Mouse (Mus musculus): ENCODE data around the gene Lrmda. TPM values are rescaled to one million over a fixed set of nuclear protein-coding genes. Genes with fewer than 3 reads are reported as not detected.
"Not testable (repeated sequence)": the region's sequence is repeated elsewhere in the genome, so short reads cannot be mapped to it uniquely, and the experiment has no call there.

The Lrmda gene
- polyA plus RNA-seq, 1 experiment from 2014 or later, result 0.57 TPM

GRCm38 (mm10) chr14:22801714-22802113, 782.2 kb downstream of the Lrmda start:
- 83% methylated on average over 4 of the region's 4 CpGs for WGBS
- not testable (repeated sequence) for H3K27ac ChIP-seq

GRCm38 (mm10) chr14:22807324-22807723, 787.8 kb downstream of the Lrmda start:
- Histone ChIP-seq H3K27me3 (replicated peaks) (no peaks in the 10 kb centered on the region), H3K9me3 (no peaks in the 10 kb centered on the region), H3K36me3 (no peaks in the 10 kb centered on the region), H3K9ac (no peak overlapping the region), H3K4me1 (peaks cover 26% of the 10 kb centered on the region), H3K4me2 (peak overlapping the region; percentile 41; the same call in 1 of the 2 replicates), H3K4me3 (replicated peaks) (no peak overlapping the region), H3K27ac (peak overlapping the region; percentile 42; the same call in 1 of the 2 replicates)
- 11% methylated on average over 3 of the region's 3 CpGs for WGBS
- no peak for ATAC-seq (ENCODE audit: insufficient read depth, low FRiP score, low read depth)

More at GRCm38 (mm10) chr14:22801714-22802113, 782.2 kb downstream of the Lrmda start:
- ATAC-seq (ENCODE audit: insufficient read depth, low FRiP score, low read depth); H3K9ac ChIP-seq; H3K4me2 ChIP-seq; H3K4me3 ChIP-seq (replicated peaks); H3K36me3 ChIP-seq; H3K4me1 ChIP-seq; H3K27me3 ChIP-seq (replicated peaks); H3K9me3 ChIP-seq: not testable (repeated sequence)

- peak overlapping the region; percentile 41 for H3K4me2 ChIP-seq
- H3K4me3 ChIP-seq (replicated peaks), result no peak overlapping the region; the same call in 1 of the 2 replicates
- H3K9ac ChIP-seq, result no peak overlapping the region
- peak overlapping the region; percentile 42 for H3K27ac ChIP-seq
- 5% methylated on average over 20 of the region's 20 CpGs for WGBS
- H3K4me1 ChIP-seq, result peaks cover 29% of the 10 kb centered on the region
- H3K36me3 ChIP-seq, result no peaks in the 10 kb centered on the region
- no peaks in the 10 kb centered on the region for H3K27me3 ChIP-seq (replicated peaks)
- no peaks in the 10 kb centered on the region for H3K9me3 ChIP-seq
- peak; percentile 71; the same call in 1 of the 2 replicates for ATAC-seq (ENCODE audit: insufficient read depth, low FRiP score, low read depth)
Measured at GRCm38 (mm10) chr14:22807726-22808594, 788.4 kb downstream of the Lrmda start.

GRCm38 (mm10) chr14:22808595-22809166, 789.2 kb downstream of the Lrmda start:
- Histone ChIP-seq H3K4me1 (peaks cover 35% of the 10 kb centered on the region), H3K4me3 (replicated peaks) (no peak overlapping the region), H3K4me2 (no peak overlapping the region), H3K9me3 (no peaks in the 10 kb centered on the region), H3K27me3 (replicated peaks) (no peaks in the 10 kb centered on the region), H3K27ac (peak overlapping the region; percentile 42; the same call in 1 of the 2 replicates), H3K9ac (no peak overlapping the region), H3K36me3 (no peaks in the 10 kb centered on the region)
- 45% methylated on average over 5 of the region's 5 CpGs for WGBS
- no peak for ATAC-seq (ENCODE audit: insufficient read depth, low FRiP score, low read depth)

- Histone ChIP-seq H3K36me3 (no peaks in the 10 kb centered on the region), H3K27ac (peak overlapping the region; percentile 73), H3K4me2 (no peak overlapping the region), H3K4me1 (peaks cover 40% of the 10 kb centered on the region), H3K27me3 (replicated peaks) (no peaks in the 10 kb centered on the region), H3K9ac (no peak overlapping the region), H3K9me3 (no peaks in the 10 kb centered on the region), H3K4me3 (replicated peaks) (no peak overlapping the region)
- 51% methylated on average over 3 of the region's 3 CpGs for WGBS
- no peak for ATAC-seq (ENCODE audit: insufficient read depth, low FRiP score, low read depth)
Measured at GRCm38 (mm10) chr14:22809229-22809628, 789.7 kb downstream of the Lrmda start.

GRCm38 (mm10) chr14:22810531-22810930, 791.0 kb downstream of the Lrmda start:
- Histone ChIP-seq H3K27me3 (replicated peaks) (no peaks in the 10 kb centered on the region), H3K9ac (no peak overlapping the region), H3K36me3 (no peaks in the 10 kb centered on the region), H3K4me3 (replicated peaks) (no peak overlapping the region), H3K4me2 (no peak overlapping the region), H3K4me1 (peaks cover 50% of the 10 kb centered on the region), H3K9me3 (no peaks in the 10 kb centered on the region), H3K27ac (peak overlapping the region; percentile 73)
- WGBS, result 41% methylated on average over 1 of the region's 1 CpGs
- ATAC-seq (ENCODE audit: insufficient read depth, low FRiP score, low read depth), result no peak; the same call in 1 of the 2 replicates

GRCm38 (mm10) chr14:22812824-22813223, 793.3 kb downstream of the Lrmda start:
- Histone ChIP-seq H3K27me3 (replicated peaks) (no peaks in the 10 kb centered on the region), H3K9ac (no peak overlapping the region), H3K4me3 (replicated peaks) (no peak overlapping the region), H3K27ac (peak overlapping the region; percentile 70), H3K4me1 (peaks cover 44% of the 10 kb centered on the region), H3K9me3 (no peaks in the 10 kb centered on the region), H3K36me3 (no peaks in the 10 kb centered on the region), H3K4me2 (no peak overlapping the region)
- WGBS, result 44% methylated on average over 6 of the region's 6 CpGs
- ATAC-seq (ENCODE audit: insufficient read depth, low FRiP score, low read depth), result no peak

GRCm38 (mm10) chr14:22813389-22813788, 793.9 kb downstream of the Lrmda start:
- 29% methylated on average over 7 of the region's 7 CpGs for WGBS
- H3K4me3 ChIP-seq (replicated peaks), result no peak overlapping the region
- no peaks in the 10 kb centered on the region for H3K9me3 ChIP-seq
- peak overlapping the region; percentile 35 for H3K4me2 ChIP-seq
- H3K9ac ChIP-seq, result no peak overlapping the region
- H3K36me3 ChIP-seq, result no peaks in the 10 kb centered on the region
- peaks cover 40% of the 10 kb centered on the region for H3K4me1 ChIP-seq
- peak overlapping the region; percentile 70 for H3K27ac ChIP-seq
- ATAC-seq (ENCODE audit: insufficient read depth, low FRiP score, low read depth), result no peak
- H3K27me3 ChIP-seq (replicated peaks), result no peaks in the 10 kb centered on the region

GRCm38 (mm10) chr14:22814811-22815345, 795.4 kb downstream of the Lrmda start:
- Histone ChIP-seq H3K4me3 (replicated peaks) (no peak overlapping the region), H3K27ac (peak overlapping the region; percentile 57; the same call in 1 of the 2 replicates), H3K27me3 (replicated peaks) (no peaks in the 10 kb centered on the region), H3K9ac (no peak overlapping the region), H3K4me1 (peaks cover 29% of the 10 kb centered on the region), H3K4me2 (no peak overlapping the region; the same call in 1 of the 2 replicates), H3K9me3 (no peaks in the 10 kb centered on the region), H3K36me3 (no peaks in the 10 kb centered on the region)
- no peak for ATAC-seq (ENCODE audit: insufficient read depth, low FRiP score, low read depth)
- WGBS, result 32% methylated on average over 9 of the region's 9 CpGs

GRCm38 (mm10) chr14:22817346-22818201, 798.1 kb downstream of the Lrmda start:
- no peak for ATAC-seq (ENCODE audit: insufficient read depth, low FRiP score, low read depth)
- H3K27me3 ChIP-seq (replicated peaks), result no peaks in the 10 kb centered on the region
- 56% methylated on average over 6 of the region's 6 CpGs for WGBS
- H3K9me3 ChIP-seq, result no peaks in the 10 kb centered on the region
- H3K36me3 ChIP-seq, result no peaks in the 10 kb centered on the region
- no peak overlapping the region for H3K4me2 ChIP-seq
- H3K4me3 ChIP-seq (replicated peaks), result no peak overlapping the region
- peaks cover 24% of the 10 kb centered on the region for H3K4me1 ChIP-seq
- no peak overlapping the region for H3K27ac ChIP-seq
- H3K9ac ChIP-seq, result no peak overlapping the region

GRCm38 (mm10) chr14:22818202-22818530, 798.7 kb downstream of the Lrmda start:
- H3K36me3 ChIP-seq, result no peaks in the 10 kb centered on the region
- no peaks in the 10 kb centered on the region for H3K9me3 ChIP-seq
- 62% methylated on average over 3 of the region's 3 CpGs for WGBS
- no peak overlapping the region for H3K27ac ChIP-seq
- no peak overlapping the region for H3K9ac ChIP-seq
- H3K27me3 ChIP-seq (replicated peaks), result no peaks in the 10 kb centered on the region
- H3K4me1 ChIP-seq, result peaks cover 19% of the 10 kb centered on the region; the same call in 1 of the 2 replicates
- H3K4me2 ChIP-seq, result no peak overlapping the region
- no peak for ATAC-seq (ENCODE audit: insufficient read depth, low FRiP score, low read depth)
- no peak overlapping the region for H3K4me3 ChIP-seq (replicated peaks)

Measured in stomach, embryonic 15.5 days (tissue).